Mouse (Mus musculus) lung, embryonic 14.5 days (tissue): ENCODE measurements around the gene Mtrf1l. TPM values are rescaled to one million over a fixed set of nuclear protein-coding genes. Genes with fewer than 3 reads are reported as not detected.

Source experiments
- ATAC-seq: fragments of 200-750 bp; cut with Nextera tagmentation; 2 replicates; pipeline ENCODE4 v1.8.0; 2017; ENCODE audit warnings: mild to moderate bottlenecking, moderate TSS enrichment, moderate library complexity; ENCODE audit not compliant: insufficient read depth
- DNase-seq: peaks from one replicate; pipeline ENCODE4 v3.0.0-alpha.2; 2015
- H3K27ac ChIP-seq: fragments of 300-500 bp; sonication (generic); 2 replicates; pipeline ENCODE4 v1.5.1; 2014; ENCODE audit warnings: low read depth, mild to moderate bottlenecking, moderate library complexity
- H3K27me3 ChIP-seq: fragments of 300-500 bp; sonication (generic); 2 replicates; pipeline ENCODE4 v1.6.1; 2014; ENCODE audit warnings: low read length, control low read depth; ENCODE audit not compliant: insufficient read depth
- H3K36me3 ChIP-seq: fragments of 300-500 bp; sonication (generic); 2 replicates; pipeline ENCODE4 v1.6.1; 2014; ENCODE audit warnings: control low read depth; ENCODE audit not compliant: insufficient read depth
- H3K4me1 ChIP-seq: fragments of 300-500 bp; sonication (generic); 2 replicates; pipeline ENCODE4 v1.6.1; 2014; ENCODE audit warnings: antibody characterized with exemption, control low read depth; ENCODE audit not compliant: insufficient read depth
- H3K4me2 ChIP-seq: fragments of 300-500 bp; sonication (generic); 2 replicates; pipeline ENCODE4 v1.6.1; 2014; ENCODE audit warnings: mild to moderate bottlenecking
- H3K4me3 ChIP-seq: fragments of 300-500 bp; sonication (generic); 2 replicates; pipeline ENCODE4 v1.5.1; 2014; ENCODE audit warnings: low read depth, low read length
- H3K9ac ChIP-seq: fragments of 300-500 bp; sonication (generic); 2 replicates; pipeline ENCODE4 v1.6.1; 2014
- H3K9me3 ChIP-seq: fragments of 300-500 bp; sonication (generic); 2 replicates; pipeline ENCODE4 v1.6.1; 2016; ENCODE audit warnings: low read depth, low read length, control low read depth
- CTCF ChIP-seq: IDR thresholded peaks from 2 replicates; pipeline ENCODE4 v1.5.1; 2016; ENCODE audit warnings: antibody characterized with exemption, low read depth
- WGBS: fragments of 180-500 bp; shearing (Covaris S2); extraction: QIAGEN DNeasy Blood & Tissue Kit; methylation state at CpG from one replicate; pipeline ENCODE4 v1.1.7; 2014; 5-methylcytosine and 5-hydroxymethylcytosine counted together
- polyA plus RNA-seq: library from polyadenylated mRNA; unstranded; fragments of >200 nt; fragmentation: Nextera tagmentation; extraction: Ambion mirVana; gene quantifications from 2 replicates; pipeline ENCODE4 v1.2.1, GENCODE M21; 2014

Mtrf1l gene
- polyA plus RNA-seq, 1 experiment from 2014 or later = 17.8 TPM

GRCm38 (mm10) chr10:5786923-5787322 is 36.8 kb downstream of the Mtrf1l start:
- no peak overlapping the region for H3K9ac ChIP-seq
- peak; percentile 53 for DNase-seq
- ATAC-seq = no peak

More at GRCm38 (mm10) chr10:5786923-5787322, 36.8 kb downstream of the Mtrf1l start:
- Histone ChIP-seq H3K36me3 (no peaks in the 10 kb centered on the region), H3K4me1 (no peaks in the 10 kb centered on the region), H3K9me3 (no peaks in the 10 kb centered on the region), H3K27me3 (no peaks in the 10 kb centered on the region), H3K4me3 (no peak overlapping the region), H3K4me2 (no peak overlapping the region), H3K27ac (no peak overlapping the region)
- WGBS = 23% methylated on average over 4 of the region's 4 CpGs
- TF ChIP-seq CTCF = peak; percentile 76

Other genes with a start within 250 kb of the Mtrf1l start
- 7.8 and 8.9 TPM in 2 replicates for gene Myct1, start 230.1 kb downstream of the Mtrf1l start, polyA plus RNA-seq
- gene Vip, start 184.7 kb downstream of the Mtrf1l start, polyA plus RNA-seq = 0.16 TPM in 1 of 2 replicates, not detected in the other
- gene Fbxo5, start 18.3 kb downstream of the Mtrf1l start, polyA plus RNA-seq = 90.7 and 91.0 TPM in 2 replicates
- gene Rgs17, start 98.5 kb upstream of the Mtrf1l start, polyA plus RNA-seq = 0.53 and 0.73 TPM in 2 replicates